Mouse (Mus musculus): ENCODE data around the gene Sun5. TPM values are rescaled to one million over a fixed set of nuclear protein-coding genes. Genes with fewer than 3 reads are reported as not detected.

The Sun5 gene
- polyA plus RNA-seq (2012; ENCODE audit: insufficient read depth, insufficient read length, missing spikeins), result not detected in 2 replicates

GRCm38 (mm10) chr2:153870984-153871383 is at the start of gene Sun5:
TSS of gene Sun5 (minus strand) at chr2:153871084.
- Histone ChIP-seq H3K4me1 (ENCODE audit: control insufficient read depth, insufficient read depth, insufficient read length, low read length) (no peaks in the 10 kb centered on the region), H3K27ac (replicated peaks; ENCODE audit: low read depth, low read length) (no peak within 1 kb of the TSS), H3K4me3 (ENCODE audit: insufficient read depth, low read depth, low read length) (no peak within 1 kb of the TSS)

- H3K27ac ChIP-seq (replicated peaks; ENCODE audit: low read depth, low read length), result no peak within 1 kb of the TSS
- no peak within 1 kb of the TSS for H3K4me3 ChIP-seq (ENCODE audit: insufficient read depth, low read depth, low read length)
- H3K4me1 ChIP-seq (ENCODE audit: control insufficient read depth, insufficient read depth, insufficient read length, low read length), result no peaks in the 10 kb centered on the region
Observed at GRCm38 (mm10) chr2:153917930-153918329, 47.0 kb upstream of the Sun5 start, which contains the start of gene Bpifb3. TSS of gene Bpifb3 (plus strand) at chr2:153918230.

DNA sequence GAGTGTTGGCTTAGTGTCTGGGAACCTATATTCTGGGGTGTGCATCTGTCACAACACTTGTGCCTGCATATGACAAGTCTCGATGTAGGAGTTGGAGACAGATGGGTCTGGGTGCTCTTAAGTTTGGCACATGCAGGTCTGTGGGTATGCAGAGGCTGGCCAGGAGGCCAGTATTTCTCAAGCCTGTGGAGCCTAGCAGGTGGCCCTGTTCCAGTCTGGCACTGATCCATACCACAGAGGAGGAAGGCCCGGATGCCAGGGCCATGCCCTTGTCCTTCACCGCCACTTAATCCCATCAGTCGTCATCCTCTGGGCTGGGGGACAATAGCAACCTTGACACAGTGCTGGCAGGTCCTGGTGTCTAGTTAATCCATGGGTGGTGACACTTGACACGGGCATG is 43.3 kb upstream of the Sun5 start:
- Histone ChIP-seq H3K4me3 (ENCODE audit: insufficient read depth, low read depth, low read length) (no peak overlapping the region), H3K4me1 (ENCODE audit: control insufficient read depth, insufficient read depth, insufficient read length, low read length) (no peaks in the 10 kb centered on the region), H3K27ac (replicated peaks; ENCODE audit: low read depth, low read length) (no peak overlapping the region)

DNA sequence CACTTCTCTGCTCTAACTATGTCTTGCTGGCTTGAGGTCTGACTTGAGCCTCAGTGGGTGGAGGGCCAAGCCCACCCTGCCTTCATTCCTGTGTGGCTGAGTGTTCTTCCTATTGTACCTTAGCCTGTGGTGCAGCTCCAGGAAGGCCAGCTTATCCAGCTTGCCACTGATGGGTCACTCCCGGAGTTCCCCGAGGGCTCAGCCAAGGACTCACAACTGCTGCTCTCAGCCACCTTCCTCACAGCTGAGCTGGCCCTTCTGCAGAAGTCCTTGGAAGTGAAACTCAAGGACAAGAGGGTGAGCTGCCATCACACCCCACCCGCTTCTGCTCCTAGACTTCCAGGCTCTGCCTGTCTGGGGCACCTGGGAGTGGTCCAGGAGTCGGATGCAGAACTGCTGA is 35.7 kb upstream of the Sun5 start:
- Histone ChIP-seq H3K4me3 (ENCODE audit: insufficient read depth, low read depth, low read length) (no peak overlapping the region), H3K4me1 (ENCODE audit: control insufficient read depth, insufficient read depth, insufficient read length, low read length) (no peaks in the 10 kb centered on the region), H3K27ac (replicated peaks; ENCODE audit: low read depth, low read length) (no peak overlapping the region)

DNA sequence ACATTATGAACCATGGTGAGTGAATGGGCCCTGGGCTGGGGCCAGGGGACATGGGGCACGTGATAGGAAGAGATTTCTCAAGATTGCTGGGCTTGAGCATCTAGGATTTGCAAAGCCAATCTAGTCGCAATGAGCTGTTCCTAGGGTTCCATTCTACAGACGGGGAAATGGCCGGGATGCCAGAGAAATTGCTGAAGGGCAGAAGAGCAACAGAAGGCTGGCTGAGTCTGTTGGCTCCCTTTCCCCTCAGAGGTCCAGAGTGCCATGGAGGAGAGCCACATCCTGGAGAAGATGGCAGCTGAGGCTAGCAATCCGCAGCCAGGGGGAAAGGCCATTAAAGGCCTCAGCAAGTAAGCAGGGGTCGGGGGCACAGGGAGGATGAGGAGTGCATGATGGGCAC is 31.8 kb upstream of the Sun5 start:
- H3K27ac ChIP-seq (replicated peaks; ENCODE audit: low read depth, low read length), result no peak overlapping the region
- H3K4me1 ChIP-seq (ENCODE audit: control insufficient read depth, insufficient read depth, insufficient read length, low read length), result no peaks in the 10 kb centered on the region
- no peak overlapping the region for H3K4me3 ChIP-seq (ENCODE audit: insufficient read depth, low read depth, low read length)

- H3K4me3 ChIP-seq (ENCODE audit: insufficient read depth, low read depth, low read length), result no peak within 1 kb of the TSS
- H3K27ac ChIP-seq (replicated peaks; ENCODE audit: low read depth, low read length), result no peak within 1 kb of the TSS
- H3K4me1 ChIP-seq (ENCODE audit: control insufficient read depth, insufficient read depth, insufficient read length, low read length), result peaks cover 3% of the 10 kb centered on the region; the same call in 1 of the 2 replicates
Observed at GRCm38 (mm10) chr2:153900088-153900487, 29.2 kb upstream of the Sun5 start, which contains the start of gene Bpifb6. TSS of gene Bpifb6 (plus strand) at chr2:153900388.

- Histone ChIP-seq H3K4me3 (ENCODE audit: insufficient read depth, low read depth, low read length) (no peak overlapping the region), H3K4me1 (ENCODE audit: control insufficient read depth, insufficient read depth, insufficient read length, low read length) (peaks cover 4% of the 10 kb centered on the region; the same call in 1 of the 2 replicates), H3K27ac (replicated peaks; ENCODE audit: low read depth, low read length) (no peak overlapping the region)
Observed at GRCm38 (mm10) chr2:153899111-153899510, 28.2 kb upstream of the Sun5 start.

DNA sequence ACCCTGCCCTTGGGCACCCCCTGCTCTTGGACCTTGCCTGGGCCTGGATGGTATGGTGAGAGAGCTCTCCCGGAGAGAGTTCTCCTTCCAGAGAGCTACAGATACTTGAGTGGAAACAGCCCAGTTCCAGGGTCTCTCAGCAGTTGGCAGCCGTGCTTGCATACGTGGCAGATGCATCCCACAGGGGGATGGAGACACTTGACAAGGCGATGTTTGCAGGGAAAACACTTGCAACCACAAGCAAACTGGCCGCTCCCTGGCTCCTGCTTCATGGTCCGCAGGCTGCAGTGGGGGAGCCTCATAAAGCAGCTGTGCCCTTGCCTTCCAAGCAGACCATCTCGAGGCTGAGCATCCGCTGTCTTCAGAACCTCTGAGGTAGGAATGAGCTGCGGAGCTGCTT is 3.9 kb upstream of the Sun5 start, which contains the start of gene Bpifb2:
Gene Bpifb2 (plus strand): TSS at position 301 of the 400 bp plus-strand sequence.
- Histone ChIP-seq H3K4me3 (ENCODE audit: insufficient read depth, low read depth, low read length) (no peak within 1 kb of the TSS), H3K4me1 (ENCODE audit: control insufficient read depth, insufficient read depth, insufficient read length, low read length) (no peaks in the 10 kb centered on the region), H3K27ac (replicated peaks; ENCODE audit: low read depth, low read length) (no peak within 1 kb of the TSS)

DNA sequence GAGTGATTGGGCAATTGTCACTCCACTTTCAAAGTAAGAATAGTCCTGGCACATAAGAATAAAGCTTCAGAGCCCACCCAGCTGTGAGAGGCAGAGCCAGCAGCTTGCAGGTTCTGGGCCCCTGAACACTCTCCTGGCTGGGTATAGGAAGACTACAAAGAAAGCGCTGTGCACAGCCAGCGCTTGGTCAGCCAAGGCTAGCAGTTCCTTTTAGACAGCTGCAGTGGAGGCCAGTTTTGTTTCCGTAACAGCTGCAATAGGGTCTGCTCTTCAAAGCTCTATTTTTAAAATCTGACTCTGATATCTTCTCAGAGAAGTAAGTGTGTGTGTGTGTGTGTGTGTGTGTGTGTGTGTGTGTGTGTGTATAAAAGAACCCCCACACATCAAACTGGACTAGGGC is 8.9 kb downstream of the Sun5 start:
- no peaks in the 10 kb centered on the region for H3K4me1 ChIP-seq (ENCODE audit: control insufficient read depth, insufficient read depth, insufficient read length, low read length)
- H3K4me3 ChIP-seq (ENCODE audit: insufficient read depth, low read depth, low read length), result no peak overlapping the region

DNA sequence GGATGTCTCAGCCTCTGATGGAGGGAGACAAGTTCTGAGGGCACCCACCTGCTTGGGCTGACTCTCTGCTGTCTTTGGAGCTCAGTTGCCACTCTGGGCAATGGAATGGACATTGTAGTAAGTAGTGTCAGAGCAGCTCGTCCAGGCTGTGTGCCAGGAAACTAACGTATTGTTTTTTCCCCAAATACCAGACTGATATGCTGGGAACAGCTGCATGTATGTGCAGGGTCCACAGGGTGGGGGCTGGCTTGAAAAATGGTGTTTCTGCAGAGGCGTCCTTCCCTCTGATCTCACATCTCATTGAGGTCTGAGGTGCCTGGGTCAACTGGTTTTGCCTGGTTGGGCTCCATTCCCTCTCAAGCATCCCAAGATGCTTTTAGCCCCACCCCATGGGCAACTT is 10.2 kb downstream of the Sun5 start:
- H3K4me1 ChIP-seq (ENCODE audit: control insufficient read depth, insufficient read depth, insufficient read length, low read length), result no peaks in the 10 kb centered on the region
- H3K4me3 ChIP-seq (ENCODE audit: insufficient read depth, low read depth, low read length), result no peak overlapping the region
- H3K27ac ChIP-seq (replicated peaks; ENCODE audit: low read depth, low read length), result no peak overlapping the region

More for the DNA sequence above, 8.9 kb downstream of the Sun5 start:
- no peak overlapping the region for H3K27ac ChIP-seq (replicated peaks; ENCODE audit: low read depth, low read length)

- Histone ChIP-seq H3K4me3 (ENCODE audit: insufficient read depth, low read depth, low read length) (no peak overlapping the region), H3K27ac (replicated peaks; ENCODE audit: low read depth, low read length) (no peak overlapping the region), H3K4me1 (ENCODE audit: control insufficient read depth, insufficient read depth, insufficient read length, low read length) (no peaks in the 10 kb centered on the region)
Observed at GRCm38 (mm10) chr2:153860315-153860714, 10.6 kb downstream of the Sun5 start.

- H3K4me3 ChIP-seq (ENCODE audit: insufficient read depth, low read depth, low read length), result no peak overlapping the region
- no peak overlapping the region for H3K27ac ChIP-seq (replicated peaks; ENCODE audit: low read depth, low read length)
- H3K4me1 ChIP-seq (ENCODE audit: control insufficient read depth, insufficient read depth, insufficient read length, low read length), result no peaks in the 10 kb centered on the region
Observed at GRCm38 (mm10) chr2:153859581-153859980, 11.3 kb downstream of the Sun5 start.

GRCm38 (mm10) chr2:153853544-153853943 is 17.3 kb downstream of the Sun5 start:
- Histone ChIP-seq H3K4me3 (ENCODE audit: insufficient read depth, low read depth, low read length) (no peak overlapping the region), H3K27ac (replicated peaks; ENCODE audit: low read depth, low read length) (no peak overlapping the region), H3K4me1 (ENCODE audit: control insufficient read depth, insufficient read depth, insufficient read length, low read length) (no peaks in the 10 kb centered on the region)

DNA sequence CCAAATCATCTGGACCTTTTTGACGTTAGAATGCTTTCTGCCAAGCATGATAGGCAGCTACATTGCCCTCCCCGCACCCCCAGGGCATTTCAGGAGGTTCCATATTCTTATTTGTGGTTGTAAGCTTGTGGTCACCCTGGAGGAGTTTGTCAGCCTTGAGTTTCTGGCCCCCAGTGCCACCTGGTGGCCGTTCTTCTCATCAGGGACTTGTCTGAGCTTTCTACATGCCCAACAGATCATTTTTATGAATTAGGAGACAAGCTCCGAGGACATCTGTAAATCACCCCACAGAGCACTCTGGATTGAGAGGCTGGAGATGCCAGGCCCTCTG is 19.9 kb downstream of the Sun5 start:
- H3K4me3 ChIP-seq (ENCODE audit: insufficient read depth, low read depth, low read length), result no peak overlapping the region
- no peak overlapping the region for H3K27ac ChIP-seq (replicated peaks; ENCODE audit: low read depth, low read length)
- no peaks in the 10 kb centered on the region for H3K4me1 ChIP-seq (ENCODE audit: control insufficient read depth, insufficient read depth, insufficient read length, low read length)

GRCm38 (mm10) chr2:153850351-153851029 is 20.4 kb downstream of the Sun5 start:
- Histone ChIP-seq H3K27ac (replicated peaks; ENCODE audit: low read depth, low read length) (no peak overlapping the region), H3K4me1 (ENCODE audit: control insufficient read depth, insufficient read depth, insufficient read length, low read length) (no peaks in the 10 kb centered on the region), H3K4me3 (ENCODE audit: insufficient read depth, low read depth, low read length) (no peak overlapping the region)

DNA sequence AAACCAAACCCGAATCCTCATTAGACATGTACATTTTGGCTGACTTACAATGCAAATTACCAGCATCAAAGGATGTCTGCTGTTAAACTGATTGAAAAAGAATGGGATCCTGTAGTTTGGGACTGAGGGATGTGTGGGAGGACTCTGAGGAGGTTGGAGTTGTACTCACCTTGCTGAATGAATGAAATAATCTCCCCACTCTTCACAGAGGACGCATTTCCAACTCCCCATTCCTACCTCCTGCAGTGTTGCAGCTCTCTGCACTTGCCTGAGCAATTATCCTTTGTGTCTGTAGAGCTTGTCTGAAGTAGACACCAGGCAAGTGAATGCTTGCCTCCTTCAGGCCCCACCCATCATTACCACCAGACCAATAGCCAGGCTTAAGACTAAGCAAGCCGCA is 22.5 kb downstream of the Sun5 start:
- no peaks in the 10 kb centered on the region for H3K4me1 ChIP-seq (ENCODE audit: control insufficient read depth, insufficient read depth, insufficient read length, low read length)
- no peak overlapping the region for H3K27ac ChIP-seq (replicated peaks; ENCODE audit: low read depth, low read length)
- no peak overlapping the region for H3K4me3 ChIP-seq (ENCODE audit: insufficient read depth, low read depth, low read length)

All from brown adipose tissue, adult 24 weeks (tissue).